Mouse (Mus musculus) cerebellum, postnatal 10 days (tissue): ENCODE measurements around the gene Snai3.

ENCODE experiments used
- DNase-seq, 2 experiments: peaks; one replicate each; pipeline ENCODE4 v3.0.0; 2021; ENCODE audit warnings: mixed read lengths in 2 of 2

Gene Snai3

DNA sequence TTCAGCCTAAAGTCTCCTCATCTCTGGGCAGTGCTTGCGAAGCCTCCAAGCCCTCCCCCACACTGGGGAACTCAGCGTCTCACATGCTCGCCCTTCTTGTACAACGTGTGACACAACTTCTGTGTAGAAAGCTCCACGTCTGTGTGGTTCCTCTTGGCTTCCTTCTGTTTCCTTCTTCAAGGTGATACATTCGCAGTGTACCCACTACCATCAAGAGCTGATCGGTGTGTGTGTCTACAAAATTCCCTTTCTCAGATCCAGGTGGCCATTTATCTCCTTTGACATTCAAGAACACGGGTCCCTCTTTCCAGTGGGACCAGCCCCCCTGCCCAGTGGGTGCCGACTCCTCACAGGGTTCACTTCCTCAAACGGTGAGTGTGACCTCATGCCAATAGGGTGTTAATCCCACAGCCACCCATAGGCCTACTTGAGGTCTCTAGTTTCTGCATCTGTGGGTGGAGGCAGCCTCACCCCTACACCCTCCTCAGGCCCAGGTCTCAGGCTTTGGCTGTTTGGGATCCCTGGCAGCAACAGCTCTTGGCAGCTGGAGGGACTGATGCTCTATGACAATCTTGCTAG, 30.4 kb downstream of the Snai3 start:
- DNase-seq = no peak

DNA sequence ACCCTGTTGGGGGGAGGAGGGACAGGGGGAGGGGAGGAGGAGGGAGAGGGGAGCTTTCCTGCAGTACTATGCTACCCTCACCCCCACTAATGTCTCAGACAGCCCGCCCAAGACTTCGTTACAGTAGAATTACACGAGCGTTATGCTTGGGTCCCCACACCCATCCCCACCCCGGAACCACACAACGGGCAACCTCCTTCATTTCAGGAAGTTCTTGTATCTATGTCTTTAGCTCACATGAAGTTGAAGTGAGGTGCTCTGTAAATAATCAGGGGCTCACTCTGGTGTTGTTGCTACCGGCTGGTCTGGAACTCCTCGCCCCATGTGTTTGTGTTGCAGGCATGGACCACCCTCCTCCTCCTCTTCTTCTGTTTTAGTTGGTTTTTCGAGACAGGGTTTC, 32.4 kb downstream of the Snai3 start:
- no peak for DNase-seq

DNA sequence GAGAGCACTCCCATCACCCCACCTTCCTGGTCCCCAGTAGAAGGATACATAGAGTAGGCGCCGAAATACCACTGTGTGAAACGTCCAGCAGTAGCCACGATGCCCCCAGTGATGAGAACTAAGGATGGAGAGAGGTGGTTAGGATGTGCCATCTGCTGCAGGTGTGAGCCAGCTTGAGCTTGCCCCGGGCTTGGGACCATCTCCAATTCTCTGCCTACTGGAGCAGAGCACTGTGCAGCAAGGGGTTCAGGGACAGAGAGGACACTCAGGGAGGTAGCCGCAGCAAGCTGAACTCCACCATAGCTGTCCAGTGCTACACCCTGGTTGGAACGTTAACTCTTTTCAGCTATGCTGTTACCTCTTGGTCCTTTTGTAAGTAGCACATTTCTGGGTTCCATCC, 32.9 kb downstream of the Snai3 start:
- DNase-seq = peak; percentile 74 to 75

DNA sequence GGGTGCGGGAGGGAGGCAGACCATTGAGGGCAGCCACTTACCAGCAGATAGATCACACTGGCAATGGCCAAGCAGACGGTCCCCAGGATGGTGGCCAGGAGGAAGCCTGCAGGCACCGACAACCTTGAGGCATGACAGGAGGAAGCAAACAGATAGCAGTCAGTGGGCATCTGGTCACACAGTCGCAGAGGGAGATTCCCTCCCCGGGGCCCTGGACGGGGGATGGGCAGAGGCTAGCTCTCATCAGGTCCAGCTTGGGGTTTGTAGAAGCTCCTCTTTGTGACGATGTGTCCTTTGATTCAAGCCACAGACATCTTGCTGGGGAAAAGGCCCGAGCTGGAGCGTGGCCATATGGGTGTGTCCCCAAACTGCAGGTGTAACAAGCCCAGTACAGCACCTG, 34.4 kb downstream of the Snai3 start:
- DNase-seq = peak in 1 of 2 experiments; percentile 45

DNA sequence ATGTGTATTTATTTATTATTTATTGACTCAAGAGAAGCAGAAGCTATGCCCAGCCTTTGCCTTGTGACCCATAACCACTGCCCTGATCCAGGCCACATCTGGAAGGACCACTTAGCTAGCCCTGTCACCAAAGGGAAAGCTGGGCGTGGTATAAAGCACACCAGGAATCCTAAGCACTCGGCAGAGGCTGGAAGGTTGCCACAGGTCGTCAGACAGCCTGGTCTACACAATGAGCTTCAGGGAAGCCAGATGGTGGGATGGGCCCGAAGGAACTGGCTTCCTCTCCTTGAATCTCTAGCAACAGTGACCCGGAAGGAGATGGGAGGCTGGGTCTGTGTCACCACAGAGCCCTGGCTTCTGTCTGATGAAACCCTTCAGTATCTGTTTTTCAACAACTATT, 36.9 kb downstream of the Snai3 start:
- DNase-seq = peak; percentile 78 to 79

DNA sequence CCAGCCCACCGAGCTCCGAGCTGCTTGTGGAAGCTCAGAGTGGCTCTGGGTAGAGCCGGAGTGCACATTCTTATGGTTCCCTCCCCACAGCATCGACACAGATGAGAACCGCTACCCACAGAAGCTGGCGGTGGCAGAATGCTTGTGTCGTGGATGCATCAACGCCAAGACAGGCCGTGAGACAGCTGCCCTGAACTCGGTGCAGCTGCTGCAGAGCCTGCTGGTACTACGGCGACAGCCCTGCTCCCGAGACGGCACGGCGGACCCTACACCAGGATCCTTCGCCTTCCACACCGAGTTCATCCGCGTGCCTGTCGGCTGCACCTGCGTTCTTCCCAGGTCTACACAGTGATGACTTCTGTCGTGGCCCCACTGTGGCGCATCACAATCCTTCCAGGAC, 37.3 kb downstream of the Snai3 start:
- no peak for DNase-seq

DNA sequence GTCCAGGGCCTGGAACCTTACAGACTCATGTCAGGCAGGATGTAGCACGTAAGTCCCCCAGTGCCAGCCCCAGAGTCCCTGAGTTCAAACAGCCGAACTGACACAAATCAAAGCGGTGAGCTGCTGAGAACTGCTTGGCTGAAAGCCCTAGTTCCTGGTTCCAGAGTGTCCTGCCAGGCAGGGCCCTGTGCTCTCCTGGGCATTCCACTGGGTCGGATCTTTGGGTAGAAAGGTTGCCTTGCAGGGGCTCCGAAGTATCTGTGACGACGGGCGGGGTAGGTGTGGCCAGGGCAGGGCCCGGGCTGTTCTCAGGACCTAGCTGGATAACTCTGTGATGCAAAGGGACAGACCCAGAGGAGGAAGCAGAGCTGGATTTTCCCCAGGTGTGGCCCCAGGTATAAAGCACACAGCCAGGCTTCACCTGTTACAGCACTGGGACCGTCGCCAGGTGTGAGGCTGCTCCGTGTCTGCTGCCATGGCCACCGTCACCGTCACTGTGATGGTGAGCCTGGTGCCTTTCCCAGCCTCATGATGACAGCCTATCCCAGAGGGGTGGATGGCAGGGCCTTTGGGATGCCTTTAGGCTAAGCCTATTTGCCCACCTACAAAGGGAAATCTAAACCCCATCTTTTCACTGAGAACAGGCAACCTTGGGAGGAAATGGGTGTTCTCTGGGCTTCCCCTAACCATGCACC, 39.0 kb downstream of the Snai3 start, which contains the start of gene Il17c:
Gene Il17c (plus strand): TSS at position 645 of the 695 bp plus-strand sequence.
- peak; percentile 72 to 74 for DNase-seq

DNA sequence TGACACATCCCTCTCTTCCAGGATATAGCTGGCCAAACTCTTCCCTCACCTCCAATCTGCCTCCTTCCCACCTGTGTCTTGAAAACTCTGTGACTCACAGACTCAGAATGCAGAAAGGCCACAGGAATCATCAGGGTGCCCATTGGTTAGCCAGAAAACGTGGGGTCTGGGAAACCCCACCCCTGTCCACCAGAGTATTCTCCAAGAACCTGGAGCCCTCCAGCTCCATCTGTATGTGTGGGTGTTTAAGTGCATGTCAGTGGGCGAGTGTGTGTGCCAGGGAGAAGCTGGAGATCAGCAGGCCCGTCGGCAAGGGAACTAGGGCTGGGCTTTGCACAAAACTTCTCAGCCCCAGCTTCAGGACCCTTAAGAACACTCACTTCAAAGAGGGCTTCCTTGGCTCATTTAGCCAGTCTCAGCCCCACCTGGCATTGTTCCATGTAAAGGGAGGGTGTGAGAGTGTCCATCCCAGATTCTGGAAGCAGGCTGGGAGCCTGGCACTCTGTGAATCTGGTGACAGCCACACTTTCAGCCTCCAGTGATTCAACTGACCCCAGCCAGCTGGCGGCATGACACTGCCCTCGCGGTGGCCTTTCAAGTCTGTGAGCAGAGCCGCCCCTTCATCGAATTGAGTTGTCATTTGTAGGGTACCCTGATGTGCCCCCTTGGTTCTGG, 40.5 kb downstream of the Snai3 start:
- DNase-seq = peak; percentile 82 to 83

DNA sequence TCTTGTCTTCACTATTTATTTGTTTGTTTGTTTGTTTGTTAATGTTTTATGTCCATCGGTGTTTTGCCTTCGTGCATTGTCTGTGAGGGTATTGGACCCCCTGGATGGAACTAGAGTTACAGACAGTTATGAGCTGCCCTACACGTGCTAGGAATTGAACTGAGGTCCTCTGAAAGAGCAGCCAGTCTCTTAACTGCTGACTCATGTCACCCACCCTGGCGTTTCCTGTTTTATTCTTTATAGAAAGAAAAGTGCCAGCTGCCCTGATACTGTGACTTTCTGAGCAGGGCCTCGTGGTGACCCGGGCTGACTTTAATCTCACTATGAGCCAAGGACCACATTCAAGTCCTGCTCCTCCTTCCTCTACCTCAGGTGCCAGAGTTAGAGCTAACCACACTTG, 45.0 kb downstream of the Snai3 start:
- no peak for DNase-seq

DNA sequence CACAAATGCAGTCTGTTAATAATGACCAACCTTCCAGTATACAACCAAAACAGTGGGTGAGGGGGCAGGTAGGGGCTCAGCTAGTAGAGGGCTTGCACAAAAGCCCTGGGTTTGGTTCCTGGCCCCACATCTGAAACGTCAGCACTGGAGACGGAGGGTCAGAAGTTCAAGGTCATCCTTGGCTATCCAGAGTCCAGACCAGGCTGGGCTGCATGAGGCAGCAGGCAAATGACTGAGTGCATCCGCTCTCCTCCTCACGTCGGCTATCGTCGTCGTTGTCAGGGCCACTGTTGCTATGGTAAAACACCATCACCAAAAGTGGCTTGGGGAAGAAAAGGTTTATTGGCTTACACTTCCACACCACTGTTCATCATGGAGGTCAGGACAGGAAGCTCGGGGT, 46.2 kb downstream of the Snai3 start:
- no peak for DNase-seq

DNA sequence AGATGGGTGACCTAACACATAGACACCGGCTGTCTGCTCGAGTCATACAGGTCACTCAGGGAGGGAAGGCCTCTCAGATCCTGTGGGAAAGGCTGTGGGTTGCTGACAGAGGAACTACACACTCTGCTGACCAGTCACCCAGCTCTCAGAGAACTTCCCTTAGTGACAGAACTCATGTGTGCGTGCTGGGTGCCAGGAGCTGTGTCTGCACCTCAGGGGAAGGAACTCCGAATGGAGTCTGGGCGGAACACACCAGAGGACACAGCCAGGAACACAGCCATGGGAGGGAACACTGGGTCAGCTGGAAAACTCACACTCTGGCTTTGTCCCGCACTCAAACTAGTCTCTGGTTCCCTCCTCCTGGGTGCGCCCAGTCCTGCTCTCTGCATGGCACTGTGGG, 52.9 kb downstream of the Snai3 start:
- no peak for DNase-seq

DNA sequence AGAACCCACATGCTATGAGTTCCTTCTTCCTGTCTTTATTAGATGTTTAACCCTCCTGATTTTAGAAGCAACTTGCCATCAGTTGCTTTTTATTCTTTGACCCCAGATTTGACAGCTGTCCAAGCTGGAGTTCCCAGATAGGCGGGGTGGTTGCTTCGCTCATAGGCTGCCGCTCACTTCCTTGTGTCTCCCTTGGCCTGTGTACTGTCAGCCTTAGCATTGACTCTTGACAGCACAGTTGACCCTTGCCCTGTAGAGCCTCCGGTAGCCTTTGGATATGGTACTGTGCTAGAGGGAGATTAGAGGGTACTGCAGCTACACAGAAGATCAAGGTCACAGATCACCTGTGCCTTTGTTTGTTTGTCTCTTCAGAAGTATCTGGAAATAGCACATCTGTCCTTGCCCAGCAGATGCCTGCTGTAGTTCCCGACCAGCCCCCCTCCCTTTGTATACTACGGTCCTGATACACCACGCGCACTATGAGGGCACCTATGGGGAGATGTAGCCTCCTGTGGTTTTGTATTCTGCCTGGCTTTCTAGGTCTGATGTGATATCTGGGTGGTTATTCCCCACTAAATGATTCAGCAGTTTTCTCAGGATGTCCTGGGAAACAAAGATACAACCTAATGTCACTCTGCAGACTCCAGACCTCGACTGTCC, 55.3 kb downstream of the Snai3 start:
- no peak for DNase-seq
